Mouse (Mus musculus): ENCODE results near the gene Ankrd49. TPM values are rescaled to one million over a fixed set of nuclear protein-coding genes. Genes with fewer than 3 reads are reported as not detected.

Gene Ankrd49
- polyA plus RNA-seq, 1 experiment from 2014 or later: 47.8 TPM

- Histone ChIP-seq H3K4me1 (replicated peaks) (0 out of 2 replicates have a peak, but pooled peaks cover 2% of the 10 kb centered on the region), H3K9ac (no peak overlapping the region), H3K36me3 (no peaks in the 10 kb centered on the region), H3K4me3 (replicated peaks) (no peak overlapping the region), H3K4me2 (replicated peaks) (no peak overlapping the region), H3K9me3 (no peaks in the 10 kb centered on the region), H3K27me3 (replicated peaks) (no peaks in the 10 kb centered on the region), H3K27ac (no peak overlapping the region)
- no peak for ATAC-seq
- 71% methylated on average over 4 of the region's 4 CpGs for WGBS
Observed at GRCm38 (mm10) chr9:14739498-14740150, 45.0 kb downstream of the Ankrd49 start.

GRCm38 (mm10) chr9:14730941-14731541 is 53.6 kb downstream of the Ankrd49 start:
- H3K4me2 ChIP-seq (replicated peaks): no peak overlapping the region
- no peak overlapping the region for H3K9ac ChIP-seq
- 27% methylated on average over 9 of the region's 9 CpGs for WGBS
- no peak overlapping the region for H3K4me3 ChIP-seq (replicated peaks)
- no peaks in the 10 kb centered on the region for H3K4me1 ChIP-seq (replicated peaks)
- no peaks in the 10 kb centered on the region for H3K27me3 ChIP-seq (replicated peaks)
- peak; percentile 76 for ATAC-seq
- no peak overlapping the region for H3K27ac ChIP-seq
- H3K36me3 ChIP-seq: no peaks in the 10 kb centered on the region
- H3K9me3 ChIP-seq: no peaks in the 10 kb centered on the region

Other genes with a start within 250 kb of the Ankrd49 start
- 10.1 and 11.7 TPM in 2 replicates for gene Amotl1, start 139.8 kb downstream of the Ankrd49 start, polyA plus RNA-seq (2015; fragmentation: Nextera tagmentation; extraction: Ambion mirVana)
- gene Piwil4, start 44.1 kb downstream of the Ankrd49 start, polyA plus RNA-seq (2015; fragmentation: Nextera tagmentation; extraction: Ambion mirVana): 0.20 and 0.28 TPM in 2 replicates
- 5.3 and 5.4 TPM in 2 replicates for gene Fut4, start 32.5 kb downstream of the Ankrd49 start, polyA plus RNA-seq (2015; fragmentation: Nextera tagmentation; extraction: Ambion mirVana)
- gene 1700012B09Rik, start 13.8 kb downstream of the Ankrd49 start, polyA plus RNA-seq (2015; fragmentation: Nextera tagmentation; extraction: Ambion mirVana): not detected in 2 replicates
- 19.5 and 25.0 TPM in 2 replicates for gene Mre11a, start 202 bp downstream of the Ankrd49 start, polyA plus RNA-seq (2015; fragmentation: Nextera tagmentation; extraction: Ambion mirVana)
- gene Gpr83, start 75.4 kb upstream of the Ankrd49 start, polyA plus RNA-seq (2015; fragmentation: Nextera tagmentation; extraction: Ambion mirVana): 0.25 and 0.40 TPM in 2 replicates
- not detected in 2 replicates for gene Izumo1r, start 119.1 kb upstream of the Ankrd49 start, polyA plus RNA-seq (2015; fragmentation: Nextera tagmentation; extraction: Ambion mirVana)

Data from intestine, embryonic 15.5 days (tissue).